Mouse (Mus musculus) kidney, postnatal 0 days (tissue): ENCODE measurements around the gene Iah1. TPM values are rescaled to one million over a fixed set of nuclear protein-coding genes. Genes with fewer than 3 reads are reported as not detected.
A peak's percentile ranks its signal among the peaks of the same experiment; 100 is the strongest.

Experiments
- ATAC-seq: fragments of 200-750 bp; cut with Nextera tagmentation; replicated peaks from 2 replicates; pipeline ENCODE4 v1.8.0; 2017; ENCODE audit warnings: low read depth, moderate number of reproducible peaks, moderate TSS enrichment, moderate library complexity; ENCODE audit not compliant: low FRiP score
- DNase-seq: peaks from one replicate; pipeline ENCODE4 v3.0.0-alpha.2; 2016; ENCODE audit warnings: low spot score
- H3K27ac ChIP-seq: fragments of 300-500 bp; sonication (generic); 2 replicates; pipeline ENCODE4 v1.5.1; 2014; ENCODE audit warnings: mild to moderate bottlenecking
- H3K27me3 ChIP-seq: fragments of 300-500 bp; sonication (generic); 2 replicates; pipeline ENCODE4 v1.6.1; 2014; ENCODE audit warnings: low read length, mixed read lengths; ENCODE audit not compliant: insufficient read depth
- H3K36me3 ChIP-seq: fragments of 300-500 bp; sonication (generic); 2 replicates; pipeline ENCODE4 v1.6.1; 2014; ENCODE audit warnings: low read length, mixed read lengths; ENCODE audit not compliant: insufficient read depth
- H3K4me1 ChIP-seq: fragments of 300-500 bp; sonication (generic); replicated peaks from 2 replicates; pipeline ENCODE4 v1.6.1; 2014; ENCODE audit warnings: antibody characterized with exemption, low read length, mixed read lengths; ENCODE audit not compliant: insufficient read depth
- H3K4me2 ChIP-seq: fragments of 300-500 bp; sonication (generic); 2 replicates; pipeline ENCODE4 v1.6.1; 2014; ENCODE audit warnings: mild to moderate bottlenecking, low read length, moderate library complexity, mixed read lengths
- H3K4me3 ChIP-seq: fragments of 300-500 bp; sonication (generic); replicated peaks from 2 replicates; pipeline ENCODE4 v1.5.1; 2014; ENCODE audit warnings: low read depth, low read length
- H3K9ac ChIP-seq: fragments of 300-500 bp; sonication (generic); 2 replicates; pipeline ENCODE4 v1.6.1; 2014; ENCODE audit warnings: low read depth, low read length
- H3K9me3 ChIP-seq: fragments of 300-500 bp; sonication (generic); replicated peaks from 2 replicates; pipeline ENCODE4 v1.6.1; 2016; ENCODE audit warnings: low read length, inconsistent platforms, mixed read lengths
- CTCF ChIP-seq: IDR thresholded peaks from 2 replicates; pipeline ENCODE4 v1.5.1; 2016; ENCODE audit warnings: antibody characterized with exemption, low read depth, mild to moderate bottlenecking, moderate library complexity
- WGBS: fragments of 180-500 bp; shearing (Covaris S2); extraction: QIAGEN DNeasy Blood & Tissue Kit; methylation state at CpG from one replicate; pipeline ENCODE4 v1.1.7; 2014; 5-methylcytosine and 5-hydroxymethylcytosine counted together
- polyA plus RNA-seq: library from polyadenylated mRNA; unstranded; fragments of >200 nt; fragmentation: Nextera tagmentation; extraction: Ambion mirVana; gene quantifications from 2 replicates; pipeline ENCODE4 v1.2.1, GENCODE M21; 2015

The Iah1 gene
- polyA plus RNA-seq, 1 experiment from 2014 or later = 150 TPM

GRCm38 (mm10) chr12:21285508-21286242 is 30.5 kb upstream of the Iah1 start:
- peaks cover 11% of the 10 kb centered on the region for H3K4me1 ChIP-seq
- H3K4me2 ChIP-seq = peak overlapping the region; percentile 73
- TF ChIP-seq CTCF = no peak

GRCm38 (mm10) chr12:21286243-21286622 is 30.0 kb upstream of the Iah1 start, which contains the start of gene Itgb1bp1:
Gene Itgb1bp1 (minus strand): TSS chr12:21286284.
- DNase-seq (peak; percentile 99), ATAC-seq (peak; percentile 96)
- under 1% methylated on average over 28 of the region's 28 CpGs for WGBS
- peaks cover 11% of the 10 kb centered on the region for H3K4me1 ChIP-seq
- peak within 1 kb of the TSS; percentile 90 for H3K27ac ChIP-seq
- H3K4me2 ChIP-seq = peak within 1 kb of the TSS; percentile 73
- H3K9me3 ChIP-seq = no peaks in the 10 kb centered on the region
- peak within 1 kb of the TSS; percentile 90 for H3K9ac ChIP-seq
- no peak for TF ChIP-seq CTCF
- H3K36me3 ChIP-seq = peaks cover under 1% of the 10 kb centered on the region; the same call in 1 of the 2 replicates
- no peaks in the 10 kb centered on the region for H3K27me3 ChIP-seq
- peak within 1 kb of the TSS; percentile 75 for H3K4me3 ChIP-seq

More at GRCm38 (mm10) chr12:21285508-21286242, 30.5 kb upstream of the Iah1 start:
- H3K27ac ChIP-seq = peak overlapping the region; percentile 78
- peak overlapping the region; percentile 90 for H3K9ac ChIP-seq
- no peaks in the 10 kb centered on the region for H3K36me3 ChIP-seq
- ATAC-seq (peak; percentile 85; the same call in 1 of the 2 replicates), DNase-seq (peak; percentile 77)
- H3K27me3 ChIP-seq = no peaks in the 10 kb centered on the region
- under 1% methylated on average over 47 of the region's 47 CpGs for WGBS
- H3K4me3 ChIP-seq = peak overlapping the region; percentile 75
- H3K9me3 ChIP-seq = no peaks in the 10 kb centered on the region

DNA sequence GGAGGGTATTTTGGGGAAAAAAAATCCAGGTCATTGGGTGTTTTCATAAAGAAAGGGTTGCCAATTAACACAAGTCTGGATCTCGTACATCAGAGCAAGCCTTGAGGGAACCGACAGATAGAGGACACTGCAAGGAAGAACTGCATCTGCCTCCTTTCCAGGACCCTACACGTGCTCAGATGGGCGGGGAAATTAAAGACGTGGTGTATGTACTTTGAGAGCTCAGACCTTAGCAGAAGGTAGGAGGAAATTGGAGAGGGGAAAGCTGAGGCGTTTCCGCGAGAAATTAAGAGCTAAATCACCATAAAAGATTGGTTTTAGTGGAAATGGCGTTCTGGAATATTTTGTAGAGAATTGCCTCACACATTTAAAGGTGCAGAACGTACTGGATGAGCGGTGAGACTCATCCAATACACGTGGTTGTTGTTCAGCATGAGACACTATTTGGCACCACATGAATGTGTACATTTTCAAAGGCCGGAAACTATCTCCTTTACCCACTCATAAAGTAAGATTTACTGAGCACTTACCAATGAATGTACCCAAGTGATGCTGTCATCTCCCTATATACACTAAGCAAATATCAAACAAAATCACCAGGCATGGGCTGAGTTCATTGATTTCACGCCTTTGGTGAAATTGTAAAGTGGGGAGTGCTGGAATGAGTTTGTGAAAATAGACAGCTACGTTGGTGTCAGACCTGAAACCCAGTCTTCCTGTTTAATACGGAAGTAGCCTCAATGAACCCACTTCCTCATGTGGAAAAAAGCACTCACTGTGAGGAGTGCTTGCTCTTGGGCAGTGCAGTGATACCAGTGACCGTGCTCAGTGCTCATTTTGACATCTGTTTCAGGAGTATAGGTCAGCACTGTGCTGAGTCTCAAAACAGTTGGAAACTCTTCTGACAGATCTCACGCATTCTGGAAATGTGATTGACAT is 29.2 kb upstream of the Iah1 start:
- H3K4me1 ChIP-seq = peaks cover 11% of the 10 kb centered on the region
- ATAC-seq = no peak
- no peak for TF ChIP-seq CTCF
- H3K36me3 ChIP-seq = peaks cover 7% of the 10 kb centered on the region; the same call in 1 of the 2 replicates
- H3K27ac ChIP-seq = peak overlapping the region; percentile 90
- H3K27me3 ChIP-seq = no peaks in the 10 kb centered on the region
- no peaks in the 10 kb centered on the region for H3K9me3 ChIP-seq
- DNase-seq = peak; percentile 38
- H3K4me2 ChIP-seq = peak overlapping the region; percentile 63
- H3K4me3 ChIP-seq = peak overlapping the region; percentile 75
- 28% methylated on average over 18 of the region's 18 CpGs for WGBS
- H3K9ac ChIP-seq = peak overlapping the region; percentile 90

- 94% methylated on average over 3 of the region's 3 CpGs for WGBS
- no peak for DNase-seq
These were observed 27.3 kb upstream of the Iah1 start for GRCm38 (mm10) chr12:21288716-21289395.

GRCm38 (mm10) chr12:21289651-21290050 is 26.5 kb upstream of the Iah1 start:
- Histone ChIP-seq H3K27ac (no peak overlapping the region), H3K9ac (no peak overlapping the region), H3K9me3 (no peaks in the 10 kb centered on the region), H3K27me3 (no peaks in the 10 kb centered on the region), H3K4me2 (no peak overlapping the region), H3K4me3 (no peak overlapping the region), H3K36me3 (peaks cover 29% of the 10 kb centered on the region), H3K4me1 (peaks cover 11% of the 10 kb centered on the region)
- ATAC-seq (no peak), DNase-seq (no peak)
- 82% methylated on average over 6 of the region's 6 CpGs for WGBS
- no peak for TF ChIP-seq CTCF

More at GRCm38 (mm10) chr12:21288716-21289395, 27.3 kb upstream of the Iah1 start:
- H3K9ac ChIP-seq = no peak overlapping the region
- peaks cover 11% of the 10 kb centered on the region for H3K4me1 ChIP-seq
- no peak for TF ChIP-seq CTCF
- H3K27me3 ChIP-seq = no peaks in the 10 kb centered on the region
- no peaks in the 10 kb centered on the region for H3K9me3 ChIP-seq
- H3K36me3 ChIP-seq = peaks cover 21% of the 10 kb centered on the region
- no peak overlapping the region for H3K4me3 ChIP-seq
- no peak overlapping the region for H3K4me2 ChIP-seq
- H3K27ac ChIP-seq = no peak overlapping the region
- no peak for ATAC-seq
